Mouse (Mus musculus) MEL (cell line): ENCODE data around the gene Kif26b. TPM values are rescaled to one million over a fixed set of nuclear protein-coding genes. Genes with fewer than 3 reads are reported as not detected.

Experiments used
- DNase-seq: peaks from one replicate; pipeline ENCODE4 v3.0.0; 2011; ENCODE audit warnings: low read depth, low spot score
- H3K27ac ChIP-seq: 2 replicates; pipeline ENCODE4 v1.5.1; 2012; ENCODE audit warnings: low read depth, mild to moderate bottlenecking, control low read depth, low read length, moderate library complexity; ENCODE audit not compliant: control insufficient read depth
- H3K27me3 ChIP-seq, 2 experiments: fragments of 150-350 bp in 1 of 2; sonication (generic) in 1 of 2; 2 replicates each; pipeline ENCODE4 v1.6.1; 2012; ENCODE audit warnings: low read length in 2 of 2, mild to moderate bottlenecking in 2 of 2, improper control_type of control experiment in 1 of 2, moderate library complexity in 1 of 2; ENCODE audit not compliant: insufficient read depth in 2 of 2, control insufficient read depth in 1 of 2
- H3K36me3 ChIP-seq, 2 experiments: 2 replicates each; pipeline ENCODE4 v1.6.1; 2012 to 2014; ENCODE audit warnings: low read length in 2 of 2, improper control_type of control experiment in 1 of 2, inconsistent platforms in 1 of 2, mild to moderate bottlenecking in 1 of 2; ENCODE audit not compliant: insufficient read depth in 2 of 2, control insufficient read depth in 1 of 2
- H3K4me1 ChIP-seq, 2 experiments: fragments of 150-350 bp in 1 of 2; sonication (generic) in 1 of 2; 2 replicates each; pipeline ENCODE4 v1.6.1; 2012; ENCODE audit warnings: low read length in 2 of 2, improper control_type of control experiment in 1 of 2, mild to moderate bottlenecking in 1 of 2; ENCODE audit not compliant: insufficient read depth in 2 of 2, control insufficient read depth in 1 of 2
- H3K4me3 ChIP-seq, 2 experiments: fragments of 150-350 bp in 1 of 2; sonication (generic) in 1 of 2; 2 replicates each; pipeline ENCODE4 v1.5.1; 2012; ENCODE audit warnings: low read depth in 2 of 2, low read length in 2 of 2, mild to moderate bottlenecking in 2 of 2, moderate library complexity in 2 of 2, control low read depth in 1 of 2, improper control_type of control experiment in 1 of 2; ENCODE audit not compliant: control insufficient read depth in 1 of 2, insufficient read depth in 1 of 2
- H3K79me2 ChIP-seq: 2 replicates; pipeline ENCODE4 v1.6.1; 2012; ENCODE audit warnings: mild to moderate bottlenecking, low read length, moderate library complexity; ENCODE audit not compliant: control insufficient read depth, poor library complexity, insufficient read depth
- H3K9ac ChIP-seq: 2 replicates; pipeline ENCODE4 v1.6.1; 2012; ENCODE audit warnings: low read depth, mild to moderate bottlenecking, control low read depth, low read length, moderate library complexity; ENCODE audit not compliant: control insufficient read depth, poor library complexity, severe bottlenecking
- H3K9me3 ChIP-seq: fragments of 150-350 bp; sonication (generic); replicated peaks from 2 replicates; pipeline ENCODE4 v1.6.1; 2012; ENCODE audit warnings: mild to moderate bottlenecking, low read length, improper control_type of control experiment, moderate library complexity; ENCODE audit not compliant: insufficient read depth
- CTCF ChIP-seq, 3 experiments: IDR thresholded peaks in 2 of 3; conservative IDR thresholded peaks in 1 of 3; 2 replicates each; pipeline ENCODE4 v1.5.1; 2011 to 2012; ENCODE audit warnings: low read length in 3 of 3, low read depth in 2 of 3, mild to moderate bottlenecking in 2 of 3, improper control_type of control experiment in 1 of 3, inconsistent platforms in 1 of 3, mixed read lengths in 1 of 3, moderate library complexity in 1 of 3; ENCODE audit not compliant: control insufficient read depth in 1 of 3, insufficient read depth in 1 of 3, poor library complexity in 1 of 3, severe bottlenecking in 1 of 3
- ELF1 ChIP-seq: IDR thresholded peaks from 2 replicates; pipeline ENCODE4 v1.6.1; 2014; ENCODE audit warnings: low read depth, mild to moderate bottlenecking, inconsistent platforms, low read length, improper control_type of control experiment, moderate library complexity
- ETS1 ChIP-seq: IDR thresholded peaks from 2 replicates; pipeline ENCODE4 v1.6.1; 2012; ENCODE audit warnings: low read depth, mild to moderate bottlenecking, inconsistent platforms, low read length, improper control_type of control experiment, moderate library complexity
- GABPA ChIP-seq: IDR thresholded peaks from 2 replicates; pipeline ENCODE4 v1.6.1; 2012; ENCODE audit warnings: low read depth, mild to moderate bottlenecking, inconsistent platforms, low read length, improper control_type of control experiment, moderate library complexity
- HCFC1 ChIP-seq: IDR thresholded peaks from 2 replicates; pipeline ENCODE4 v1.6.1; 2012; ENCODE audit warnings: low read depth, mild to moderate bottlenecking, inconsistent platforms, low read length, improper control_type of control experiment, moderate library complexity
- MAFK ChIP-seq: IDR thresholded peaks from 2 replicates; pipeline ENCODE4 v1.6.1; 2011; ENCODE audit warnings: low read depth, mild to moderate bottlenecking, low read length, improper control_type of control experiment, borderline replicate concordance
- MYC ChIP-seq: IDR thresholded peaks from 2 replicates; pipeline ENCODE4 v1.6.1; 2011; ENCODE audit warnings: low read depth, mild to moderate bottlenecking, low read length, improper control_type of control experiment, moderate library complexity
- NRF1 ChIP-seq: IDR thresholded peaks from 2 replicates; pipeline ENCODE4 v1.6.1; 2014; ENCODE audit warnings: low read depth, mild to moderate bottlenecking, inconsistent platforms, low read length, improper control_type of control experiment, moderate library complexity; ENCODE audit not compliant: poor library complexity, insufficient read depth, severe bottlenecking
- POLR2A ChIP-seq, 2 experiments: IDR thresholded peaks; 2 replicates each; pipeline ENCODE4 v1.6.1; 2011 to 2012; ENCODE audit warnings: low read length in 2 of 2, mild to moderate bottlenecking in 2 of 2, control low read depth in 1 of 2, improper control_type of control experiment in 1 of 2, low read depth in 1 of 2, moderate library complexity in 1 of 2; ENCODE audit not compliant: control insufficient read depth in 1 of 2, insufficient read depth in 1 of 2, poor library complexity in 1 of 2
- RAD21 ChIP-seq: IDR thresholded peaks from 2 replicates; pipeline ENCODE4 v1.6.1; 2011; ENCODE audit warnings: mild to moderate bottlenecking, low read depth, low read length, improper control_type of control experiment
- TAL1 ChIP-seq: IDR thresholded peaks from 2 replicates; pipeline ENCODE4 v1.6.1; 2012; ENCODE audit warnings: mild to moderate bottlenecking, inconsistent platforms, low read length, moderate library complexity, mixed read lengths
- USF2 ChIP-seq, 2 experiments: IDR thresholded peaks; 2 replicates each; pipeline ENCODE4 v1.6.1; 2011 to 2012; ENCODE audit warnings: improper control_type of control experiment in 2 of 2, low read length in 2 of 2, borderline replicate concordance in 1 of 2, inconsistent platforms in 1 of 2, low read depth in 1 of 2, mild to moderate bottlenecking in 1 of 2; ENCODE audit not compliant: insufficient read depth in 1 of 2
- ZC3H11A ChIP-seq: IDR thresholded peaks from 2 replicates; pipeline ENCODE4 v1.6.1; 2012; ENCODE audit warnings: low read depth, mild to moderate bottlenecking, inconsistent platforms, low read length, improper control_type of control experiment
- ZKSCAN1 ChIP-seq: IDR thresholded peaks from 2 replicates; pipeline ENCODE4 v1.6.1; 2012; ENCODE audit warnings: low read depth, mild to moderate bottlenecking, inconsistent platforms, low read length, improper control_type of control experiment, moderate library complexity
- ZNF384 ChIP-seq: IDR thresholded peaks from 2 replicates; pipeline ENCODE4 v1.6.1; 2012; ENCODE audit warnings: low read depth, mild to moderate bottlenecking, inconsistent platforms, low read length, improper control_type of control experiment
- polyA plus RNA-seq, 2 experiments: library from polyadenylated mRNA; stranded (reverse) in 1 of 2; unstranded in 1 of 2; fragments of >175 nt in 1 of 2; fragments of >200 nt in 1 of 2; gene quantifications; 2 replicates each; pipeline versions ENCODE4 v1.2.1 to v1.2.4; 2012; ENCODE audit warnings: low replicate concordance in 2 of 2, low read depth in 1 of 2; ENCODE audit not compliant: insufficient read length in 2 of 2, insufficient read depth in 1 of 2, missing spikeins in 1 of 2
- total RNA-seq: library from RNA; depleted of rRNA; stranded (reverse); fragments of 300-350 nt; gene quantifications from 2 replicates; pipeline ENCODE4 v1.2.3, GENCODE M21; 2012

Gene Kif26b
- total and polyA plus RNA-seq, 3 experiments: 0.08 to 0.50 TPM; not detected in 1

DNA sequence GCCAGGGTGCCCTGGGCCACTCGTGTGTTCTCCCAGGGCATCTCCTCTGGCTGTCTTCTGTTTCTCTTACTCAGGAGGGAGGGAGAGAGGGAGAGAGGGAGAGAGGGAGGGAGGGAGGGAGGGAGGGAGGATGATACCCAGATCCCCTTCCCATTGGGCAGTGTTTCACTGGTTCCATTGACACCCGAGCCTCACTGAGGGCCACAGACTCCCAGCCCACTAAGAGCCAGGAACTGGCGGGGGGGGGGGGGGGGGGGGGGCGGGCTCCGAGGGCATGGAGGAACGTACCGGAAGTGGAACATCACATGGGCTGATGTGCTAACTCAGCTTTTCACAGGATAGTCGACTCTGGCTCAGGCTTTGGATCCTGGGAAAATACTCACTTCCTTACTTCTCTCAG, 15.0 kb upstream of the Kif26b start:
- TF ChIP-seq GABPA (no peak), ZC3H11A (no peak), USF2 (IDR thresholded peaks at IDR 0.05; ENCODE audit: borderline replicate concordance in 1 of 2, insufficient read depth in 1 of 2, low read depth in 1 of 2, low read length in 2 of 2) (no peak)

DNA sequence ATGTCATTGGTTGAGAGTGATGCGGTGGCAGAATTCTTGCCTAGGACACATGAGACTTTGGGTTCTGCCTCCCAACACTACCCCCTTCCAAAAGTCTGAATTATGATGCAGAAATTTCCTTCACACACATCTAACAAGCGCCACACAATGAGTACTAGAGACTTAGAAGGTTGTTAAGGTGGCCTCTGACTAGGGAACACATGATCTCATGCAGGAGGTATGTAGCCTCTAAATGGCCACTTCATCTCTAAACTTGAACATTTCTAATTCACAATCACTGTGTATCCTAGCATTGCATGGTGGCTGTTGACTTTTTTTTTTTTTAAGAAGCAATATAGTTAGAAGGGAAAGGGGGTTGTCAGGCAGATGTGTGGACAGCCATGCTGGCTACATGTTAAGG, 13.1 kb upstream of the Kif26b start:
- no peaks in the 10 kb centered on the region for H3K79me2 ChIP-seq
- H3K9me3 ChIP-seq: no peaks in the 10 kb centered on the region
- H3K27ac ChIP-seq: no peak overlapping the region
- TF ChIP-seq ZKSCAN1: no peak
- no peak for TF ChIP-seq HCFC1
- TF ChIP-seq POLR2A (IDR thresholded peaks at IDR 0.05; ENCODE audit: control insufficient read depth in 1 of 2, insufficient read depth in 1 of 2, low read depth in 1 of 2, low read length in 2 of 2, poor library complexity in 1 of 2): no peak
- no peak for TF ChIP-seq ZNF384
- no peak for TF ChIP-seq ELF1
- TF ChIP-seq RAD21: no peak
- no peak for TF ChIP-seq GABPA
- TF ChIP-seq CTCF (IDR thresholded peaks at IDR 0.05 in 2 of 3, conservative IDR thresholded peaks at IDR 0.05 in 1 of 3; ENCODE audit: control insufficient read depth in 1 of 3, insufficient read depth in 1 of 3, low read depth in 2 of 3, low read length in 3 of 3, poor library complexity in 1 of 3, severe bottlenecking in 1 of 3): no peak
- TF ChIP-seq ETS1: no peak
- no peak for TF ChIP-seq NRF1
- no peak for TF ChIP-seq MYC
- TF ChIP-seq TAL1: no peak
- no peaks in the 10 kb centered on the region for H3K27me3 ChIP-seq
- no peak overlapping the region for H3K4me3 ChIP-seq
- no peak for DNase-seq
- H3K36me3 ChIP-seq: no peaks in the 10 kb centered on the region
- no peaks in the 10 kb centered on the region for H3K4me1 ChIP-seq
- no peak overlapping the region for H3K9ac ChIP-seq

More for the DNA sequence above, 15.0 kb upstream of the Kif26b start:
- Histone ChIP-seq H3K4me1 (no peaks in the 10 kb centered on the region), H3K27ac (no peak overlapping the region), H3K4me3 (no peak overlapping the region), H3K9ac (no peak overlapping the region), H3K9me3 (no peaks in the 10 kb centered on the region), H3K79me2 (no peaks in the 10 kb centered on the region), H3K36me3 (no peaks in the 10 kb centered on the region), H3K27me3 (peaks cover 0 to 2% of the 10 kb centered on the region in 2 experiments; a peak in 2 of 4 replicates)
- no peak for DNase-seq

DNA sequence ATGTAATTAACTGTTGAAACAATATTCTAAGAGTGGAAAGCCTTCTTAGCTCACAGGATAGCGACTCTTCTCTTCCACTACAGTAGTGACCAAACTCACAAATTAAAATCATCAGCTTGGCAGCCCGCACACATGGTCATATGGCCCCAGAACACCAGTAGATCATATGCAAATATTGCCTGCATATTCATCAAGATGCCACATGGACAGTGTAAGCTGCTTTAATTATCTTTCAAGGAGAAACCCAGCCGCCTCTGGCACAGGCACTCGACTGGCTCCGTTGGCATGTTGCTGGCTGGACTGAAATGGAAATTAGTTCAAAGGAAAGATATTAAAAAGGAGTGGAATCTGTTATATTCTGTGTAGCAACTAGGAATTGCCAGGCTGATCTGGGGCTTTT, 6.5 kb upstream of the Kif26b start:
- H3K9ac ChIP-seq: no peak overlapping the region
- no peak for TF ChIP-seq MAFK
- no peaks in the 10 kb centered on the region for H3K79me2 ChIP-seq
- peaks cover 0 to 3% of the 10 kb centered on the region in 2 experiments; a peak in 1 of 4 replicates for H3K4me1 ChIP-seq
- H3K27me3 ChIP-seq: no peaks in the 10 kb centered on the region
- no peak overlapping the region for H3K27ac ChIP-seq
- H3K36me3 ChIP-seq: no peaks in the 10 kb centered on the region
- no peak for DNase-seq
- H3K4me3 ChIP-seq: no peak overlapping the region
- no peaks in the 10 kb centered on the region for H3K9me3 ChIP-seq
